Mouse (Mus musculus): ENCODE data around the gene Fabp6. TPM values are rescaled to one million over a fixed set of nuclear protein-coding genes. Genes with fewer than 3 reads are reported as not detected.

The Fabp6 gene
- polyA plus RNA-seq (2015; fragmentation: Nextera tagmentation; extraction: Ambion mirVana): not detected in 2 replicates

GRCm38 (mm10) chr11:43601440-43601839, at the start of gene Fabp6:
Gene Fabp6, minus strand, starts transcription at chr11:43601540.

GRCm38 (mm10) chr11:43586324-43587090, 14.8 kb downstream of the Fabp6 start, which contains the start of gene 4933415A04Rik:
Gene 4933415A04Rik, plus strand, starts transcription at chr11:43587040.

Other genes starting within 250 kb of the Fabp6 start
- gene Pttg1, start 175.3 kb downstream of the Fabp6 start, polyA plus RNA-seq (2015; fragmentation: Nextera tagmentation; extraction: Ambion mirVana): 58.3 and 62.3 TPM in 2 replicates
- 31.5 and 38.8 TPM in 2 replicates for gene Slu7, start 167.8 kb downstream of the Fabp6 start, polyA plus RNA-seq (2015; fragmentation: Nextera tagmentation; extraction: Ambion mirVana)
- 48.5 and 59.3 TPM in 2 replicates for gene C1qtnf2, start 127.3 kb downstream of the Fabp6 start, polyA plus RNA-seq (2015; fragmentation: Nextera tagmentation; extraction: Ambion mirVana)
- 2.9 and 3.5 TPM in 2 replicates for gene Ccnjl, start 72.8 kb downstream of the Fabp6 start, polyA plus RNA-seq (2015; fragmentation: Nextera tagmentation; extraction: Ambion mirVana)
- 0.68 and 0.94 TPM in 2 replicates for gene 4933415A04Rik, start 14.5 kb downstream of the Fabp6 start, polyA plus RNA-seq (2015; fragmentation: Nextera tagmentation; extraction: Ambion mirVana)
- gene Pwwp2a, start 80.5 kb upstream of the Fabp6 start, polyA plus RNA-seq (2015; fragmentation: Nextera tagmentation; extraction: Ambion mirVana): 10.1 and 10.4 TPM in 2 replicates
- 58.3 and 59.5 TPM in 2 replicates for gene Ttc1, start 146.5 kb upstream of the Fabp6 start, polyA plus RNA-seq (2015; fragmentation: Nextera tagmentation; extraction: Ambion mirVana)

Data from skeletal muscle tissue, postnatal 0 days (tissue).